Mouse (Mus musculus) stomach, postnatal 0 days (tissue): Measurements from ENCODE around the gene Ehd2. TPM values are rescaled to one million over a fixed set of nuclear protein-coding genes. Genes with fewer than 3 reads are reported as not detected.

Experiments
- ATAC-seq: fragments of 200-750 bp; cut with Nextera tagmentation; 2 replicates; pipeline ENCODE4 v1.8.0; 2017; ENCODE audit not compliant: low FRiP score, low TSS enrichment
- DNase-seq: peaks from one replicate; pipeline ENCODE4 v3.0.0-alpha.2; 2016; ENCODE audit warnings: low spot score
- H3K27ac ChIP-seq: fragments of 300-500 bp; sonication (generic); replicated peaks from 2 replicates; pipeline ENCODE4 v1.5.1; 2014; ENCODE audit warnings: mild to moderate bottlenecking, control low read depth
- H3K27me3 ChIP-seq: fragments of 300-500 bp; sonication (generic); 2 replicates; pipeline ENCODE4 v1.6.1; 2014; ENCODE audit warnings: low read length; ENCODE audit not compliant: control insufficient read depth, insufficient read depth
- H3K36me3 ChIP-seq: fragments of 300-500 bp; sonication (generic); 2 replicates; pipeline ENCODE4 v1.6.1; 2014; ENCODE audit warnings: low read length, mixed read lengths; ENCODE audit not compliant: control insufficient read depth, insufficient read depth
- H3K4me1 ChIP-seq: fragments of 300-500 bp; sonication (generic); replicated peaks from 2 replicates; pipeline ENCODE4 v1.6.1; 2014; ENCODE audit warnings: antibody characterized with exemption; ENCODE audit not compliant: control insufficient read depth, insufficient read depth
- H3K4me2 ChIP-seq: fragments of 300-500 bp; sonication (generic); replicated peaks from 2 replicates; pipeline ENCODE4 v1.6.1; 2014; ENCODE audit warnings: low read depth, mild to moderate bottlenecking, control low read depth, moderate library complexity
- H3K4me3 ChIP-seq: fragments of 300-500 bp; sonication (generic); 2 replicates; pipeline ENCODE4 v1.5.1; 2014; ENCODE audit warnings: low read depth, low read length, control low read depth
- H3K9ac ChIP-seq: fragments of 300-500 bp; sonication (generic); 2 replicates; pipeline ENCODE4 v1.6.1; 2014; ENCODE audit warnings: mild to moderate bottlenecking, low read length, control low read depth, mixed read lengths
- H3K9me3 ChIP-seq: fragments of 300-500 bp; sonication (generic); 2 replicates; pipeline ENCODE4 v1.6.1; 2016; ENCODE audit warnings: low read length; ENCODE audit not compliant: control insufficient read depth
- CTCF ChIP-seq: IDR thresholded peaks from 2 replicates; pipeline ENCODE4 v1.5.1; 2016; ENCODE audit warnings: antibody characterized with exemption, low read depth, mild to moderate bottlenecking, moderate library complexity
- EP300 ChIP-seq: optimal IDR thresholded peaks from 2 replicates; pipeline ENCODE3; 2016; ENCODE audit warnings: antibody characterized with exemption
- WGBS: fragments of 180-500 bp; shearing (Covaris S2); extraction: QIAGEN DNeasy Blood & Tissue Kit; methylation state at CpG from one replicate; pipeline ENCODE4 v1.1.7; 2014; 5-methylcytosine and 5-hydroxymethylcytosine counted together
- polyA plus RNA-seq: library from polyadenylated mRNA; unstranded; fragments of >200 nt; fragmentation: Nextera tagmentation; extraction: Ambion mirVana; gene quantifications from 2 replicates; pipeline ENCODE4 v1.2.1, GENCODE M21; 2015

Ehd2 gene
- polyA plus RNA-seq, 1 experiment from 2014 or later: 37.7 TPM

- no peak overlapping the region for H3K27ac ChIP-seq
- no peak for TF ChIP-seq CTCF
- no peak for TF ChIP-seq EP300
- H3K9me3 ChIP-seq: no peaks in the 10 kb centered on the region
- 81% methylated on average over 5 of the region's 5 CpGs for WGBS
- H3K4me2 ChIP-seq: no peak overlapping the region
- no peaks in the 10 kb centered on the region for H3K36me3 ChIP-seq
- H3K9ac ChIP-seq: no peak overlapping the region
- ATAC-seq (no peak), DNase-seq (no peak)
- H3K4me1 ChIP-seq: no peaks in the 10 kb centered on the region
- no peaks in the 10 kb centered on the region for H3K27me3 ChIP-seq
- no peak overlapping the region for H3K4me3 ChIP-seq
Measured at GRCm38 (mm10) chr7:15910521-15910920, 56.8 kb downstream of the Ehd2 start.

GRCm38 (mm10) chr7:15907971-15908590, 59.3 kb downstream of the Ehd2 start:
- Histone ChIP-seq H3K4me2 (no peak overlapping the region), H3K4me3 (no peak overlapping the region), H3K4me1 (no peaks in the 10 kb centered on the region), H3K27ac (no peak overlapping the region), H3K9me3 (no peaks in the 10 kb centered on the region), H3K36me3 (no peaks in the 10 kb centered on the region), H3K9ac (no peak overlapping the region), H3K27me3 (no peaks in the 10 kb centered on the region)
- no peak for DNase-seq
- TF ChIP-seq CTCF: no peak
- no peak for TF ChIP-seq EP300
- ATAC-seq: no peak
- 77% methylated on average over 8 of the region's 8 CpGs for WGBS

- H3K9ac ChIP-seq: no peak overlapping the region
- no peaks in the 10 kb centered on the region for H3K36me3 ChIP-seq
- no peaks in the 10 kb centered on the region for H3K27me3 ChIP-seq
- H3K4me3 ChIP-seq: no peak overlapping the region
- no peaks in the 10 kb centered on the region for H3K9me3 ChIP-seq
- H3K4me2 ChIP-seq: no peak overlapping the region
- whole genome bisulfite sequencing: 67% methylated on average over 1 of the region's 1 CpGs
- no peak for TF ChIP-seq CTCF
- ATAC-seq (no peak), DNase-seq (no peak)
- H3K4me1 ChIP-seq: no peaks in the 10 kb centered on the region
- H3K27ac ChIP-seq: no peak overlapping the region
Measured at GRCm38 (mm10) chr7:15906602-15907001, 60.8 kb downstream of the Ehd2 start.

GRCm38 (mm10) chr7:15905861-15906260, 61.5 kb downstream of the Ehd2 start:
- 72% methylated on average over 7 of the region's 7 CpGs for WGBS
- Histone ChIP-seq H3K36me3 (no peaks in the 10 kb centered on the region), H3K9me3 (no peaks in the 10 kb centered on the region), H3K4me3 (no peak overlapping the region), H3K4me2 (no peak overlapping the region), H3K4me1 (no peaks in the 10 kb centered on the region), H3K27ac (no peak overlapping the region), H3K27me3 (no peaks in the 10 kb centered on the region), H3K9ac (no peak overlapping the region)
- ATAC-seq (no peak), DNase-seq (no peak)
- no peak for TF ChIP-seq CTCF
- no peak for TF ChIP-seq EP300

- no peaks in the 10 kb centered on the region for H3K4me1 ChIP-seq
- 73% methylated on average over 9 of the region's 9 CpGs for WGBS
- no peaks in the 10 kb centered on the region for H3K9me3 ChIP-seq
- TF ChIP-seq CTCF (no peak), EP300 (no peak)
- DNase-seq (no peak), ATAC-seq (no peak)
- H3K36me3 ChIP-seq: no peaks in the 10 kb centered on the region
- no peak overlapping the region for H3K4me3 ChIP-seq
- no peak overlapping the region for H3K9ac ChIP-seq
- H3K27me3 ChIP-seq: no peaks in the 10 kb centered on the region
- H3K27ac ChIP-seq: no peak overlapping the region
- H3K4me2 ChIP-seq: no peak overlapping the region
Measured at GRCm38 (mm10) chr7:15901366-15902048, 65.9 kb downstream of the Ehd2 start.

Other genes with a start within 250 kb of the Ehd2 start
- gene Obox5, start 217.4 kb downstream of the Ehd2 start, polyA plus RNA-seq: not detected in 2 replicates
- not detected in 2 replicates for gene Obox6, start 127.9 kb downstream of the Ehd2 start, polyA plus RNA-seq
- gene Crx, start 87.6 kb downstream of the Ehd2 start, polyA plus RNA-seq: 0.10 TPM in 1 of 2 replicates, not detected in the other
- not detected in 2 replicates for gene Crxos, start 85.0 kb downstream of the Ehd2 start, polyA plus RNA-seq
- gene Selenow, start 45.2 kb downstream of the Ehd2 start, polyA plus RNA-seq: 560 and 572 TPM in 2 replicates
- gene Nop53, start 21.5 kb downstream of the Ehd2 start, polyA plus RNA-seq: 139 and 147 TPM in 2 replicates
- gene Bicra, start 80.4 kb upstream of the Ehd2 start, polyA plus RNA-seq: 1.8 and 2.3 TPM in 2 replicates
- gene Zfp541, start 94.2 kb upstream of the Ehd2 start, polyA plus RNA-seq: 0.05 TPM in 2 replicates
- gene Napa, start 130.9 kb upstream of the Ehd2 start, polyA plus RNA-seq: 136 and 152 TPM in 2 replicates
- 11.8 and 13.1 TPM in 2 replicates for gene Kptn, start 152.3 kb upstream of the Ehd2 start, polyA plus RNA-seq
- gene Slc8a2, start 162.3 kb upstream of the Ehd2 start, polyA plus RNA-seq: 0.11 and 0.12 TPM in 2 replicates
- 10.9 and 11.8 TPM in 2 replicates for gene Meis3, start 207.5 kb upstream of the Ehd2 start, polyA plus RNA-seq